Mouse (Mus musculus) CH12.LX (cell line): ENCODE data around the gene Astl. TPM values are rescaled to one million over a fixed set of nuclear protein-coding genes. Genes with fewer than 3 reads are reported as not detected.

Experiments used
- DNase-seq: peaks from one replicate; pipeline ENCODE4 v3.0.0-alpha.2; 2013; ENCODE audit errors: extremely low read depth
- H3K27ac ChIP-seq: 2 replicates; pipeline ENCODE4 v1.5.1; 2012; ENCODE audit warnings: low read depth, mild to moderate bottlenecking, control low read depth, moderate library complexity; ENCODE audit not compliant: insufficient read depth
- H3K27me3 ChIP-seq: replicated peaks from 2 replicates; pipeline ENCODE3; 2012; ENCODE audit warnings: inconsistent platforms
- H3K36me3 ChIP-seq, 2 experiments: replicated peaks in 1 of 2; 2 replicates each; pipeline versions ENCODE3 to v1.6.1; 2012; ENCODE audit warnings: inconsistent platforms in 1 of 2, low read length in 1 of 2, mild to moderate bottlenecking in 1 of 2, mixed read lengths in 1 of 2, moderate library complexity in 1 of 2; ENCODE audit not compliant: control insufficient read depth in 1 of 2, insufficient read depth in 1 of 2
- H3K4me1 ChIP-seq, 2 experiments: 2 replicates each; pipeline ENCODE4 v1.6.1; 2012; ENCODE audit warnings: inconsistent platforms in 1 of 2, moderate library complexity in 1 of 2; ENCODE audit not compliant: insufficient read depth in 2 of 2, control insufficient read depth in 1 of 2
- H3K4me2 ChIP-seq: 2 replicates; pipeline ENCODE4 v1.6.1; 2012; ENCODE audit warnings: low read depth, mild to moderate bottlenecking, control low read depth; ENCODE audit not compliant: poor library complexity, insufficient read depth, severe bottlenecking
- H3K4me3 ChIP-seq, 3 experiments: fragments of 150-350 bp in 1 of 3; sonication (generic) in 1 of 3; replicated peaks in 1 of 3; 2 replicates each; pipeline versions ENCODE3 to v1.5.1; 2011 to 2012; ENCODE audit warnings: low read depth in 2 of 3, low read length in 2 of 3, mild to moderate bottlenecking in 2 of 3, moderate library complexity in 2 of 3, control low read depth in 1 of 3, improper control_type of control experiment in 1 of 3, inconsistent platforms in 1 of 3, mixed read lengths in 1 of 3; ENCODE audit not compliant: poor library complexity in 1 of 3
- H3K79me2 ChIP-seq: replicated peaks from 2 replicates; pipeline ENCODE4 v1.6.1; 2012; ENCODE audit warnings: mild to moderate bottlenecking, moderate library complexity; ENCODE audit not compliant: control insufficient read depth, poor library complexity, insufficient read depth, severe bottlenecking; ENCODE audit errors: extremely low read depth
- H3K9ac ChIP-seq: 2 replicates; pipeline ENCODE4 v1.6.1; 2012; ENCODE audit warnings: low read depth, mild to moderate bottlenecking, control low read depth, moderate library complexity; ENCODE audit not compliant: insufficient read depth
- H3K9me3 ChIP-seq: replicated peaks from 2 replicates; pipeline ENCODE3; 2012; ENCODE audit warnings: low read length, inconsistent platforms, mixed read lengths
- BHLHE40 ChIP-seq: IDR thresholded peaks from 2 replicates; pipeline ENCODE4 v1.6.1; 2011; ENCODE audit warnings: mild to moderate bottlenecking, low read depth, low read length, improper control_type of control experiment
- CHD1 ChIP-seq: IDR thresholded peaks from 2 replicates; pipeline ENCODE4 v1.6.1; 2012; ENCODE audit warnings: low read depth, low read length, improper control_type of control experiment, inconsistent platforms
- CHD2 ChIP-seq: IDR thresholded peaks from 2 replicates; pipeline ENCODE4 v1.6.1; 2011; ENCODE audit warnings: low read length, improper control_type of control experiment
- CTCF ChIP-seq, 2 experiments: IDR thresholded peaks in 1 of 2; conservative IDR thresholded peaks in 1 of 2; 2 replicates each; pipeline ENCODE4 v1.5.1; 2011 to 2012; ENCODE audit warnings: low read depth in 2 of 2, low read length in 2 of 2, improper control_type of control experiment in 1 of 2, inconsistent platforms in 1 of 2, mild to moderate bottlenecking in 1 of 2, moderate library complexity in 1 of 2
- E2F4 ChIP-seq: IDR thresholded peaks from 2 replicates; pipeline ENCODE4 v1.6.1; 2011; ENCODE audit warnings: low read depth, low read length, improper control_type of control experiment; ENCODE audit not compliant: insufficient replicate concordance
- ELF1 ChIP-seq: IDR thresholded peaks from 2 replicates; pipeline ENCODE4 v1.6.1; 2014; ENCODE audit warnings: low read depth, mild to moderate bottlenecking, inconsistent platforms, low read length, improper control_type of control experiment
- EP300 ChIP-seq: IDR thresholded peaks from 2 replicates; pipeline ENCODE4 v1.6.1; 2011; ENCODE audit warnings: low read length, improper control_type of control experiment
- ETS1 ChIP-seq: conservative IDR thresholded peaks from 2 replicates; pipeline ENCODE4 v1.6.1; 2012; ENCODE audit warnings: low read depth, mild to moderate bottlenecking, inconsistent platforms, low read length, improper control_type of control experiment, moderate library complexity
- GABPA ChIP-seq: IDR thresholded peaks from 2 replicates; pipeline ENCODE4 v1.6.1; 2012; ENCODE audit warnings: low read depth, low read length, improper control_type of control experiment, inconsistent platforms; ENCODE audit not compliant: insufficient replicate concordance
- HCFC1 ChIP-seq: IDR thresholded peaks from 2 replicates; pipeline ENCODE4 v1.6.1; 2012; ENCODE audit warnings: low read depth, mild to moderate bottlenecking, inconsistent platforms, low read length, improper control_type of control experiment
- IRF4 ChIP-seq: IDR thresholded peaks from 2 replicates; pipeline ENCODE4 v1.6.1; 2014; ENCODE audit warnings: low read depth, mild to moderate bottlenecking, inconsistent platforms, low read length, improper control_type of control experiment
- JUN ChIP-seq: IDR thresholded peaks from 2 replicates; pipeline ENCODE4 v1.6.1; 2011; ENCODE audit warnings: low read depth, mild to moderate bottlenecking, low read length, improper control_type of control experiment, moderate library complexity; ENCODE audit not compliant: insufficient read depth
- JUND ChIP-seq: conservative IDR thresholded peaks from 2 replicates; pipeline ENCODE4 v1.6.1; 2011; ENCODE audit warnings: low read depth, low read length, improper control_type of control experiment
- KAT2A ChIP-seq: IDR thresholded peaks from 2 replicates; pipeline ENCODE4 v1.6.1; 2012; ENCODE audit warnings: low read length, improper control_type of control experiment, inconsistent platforms; ENCODE audit not compliant: insufficient replicate concordance
- MAFK ChIP-seq: IDR thresholded peaks from 2 replicates; pipeline ENCODE4 v1.6.1; 2011; ENCODE audit warnings: low read length, improper control_type of control experiment; ENCODE audit not compliant: insufficient replicate concordance
- MAX ChIP-seq: IDR thresholded peaks from 2 replicates; pipeline ENCODE4 v1.6.1; 2011; ENCODE audit warnings: low read length, improper control_type of control experiment
- MAZ ChIP-seq: IDR thresholded peaks from 2 replicates; pipeline ENCODE4 v1.6.1; 2012; ENCODE audit warnings: low read depth, mild to moderate bottlenecking, inconsistent platforms, low read length, improper control_type of control experiment, moderate library complexity
- MEF2A ChIP-seq: IDR thresholded peaks from 2 replicates; pipeline ENCODE4 v1.6.1; 2014; ENCODE audit warnings: low read depth, mild to moderate bottlenecking, inconsistent platforms, low read length, improper control_type of control experiment, borderline replicate concordance
- MXI1 ChIP-seq: IDR thresholded peaks from 2 replicates; pipeline ENCODE4 v1.6.1; 2011; ENCODE audit warnings: mild to moderate bottlenecking, low read depth, low read length, improper control_type of control experiment
- MYC ChIP-seq: IDR thresholded peaks from 2 replicates; pipeline ENCODE4 v1.6.1; 2011; ENCODE audit warnings: low read depth, mild to moderate bottlenecking, improper control_type of control experiment, low read length
- NELFE ChIP-seq: IDR thresholded peaks from 2 replicates; pipeline ENCODE4 v1.6.1; 2011; ENCODE audit warnings: low read depth, low read length, improper control_type of control experiment
- NRF1 ChIP-seq: IDR thresholded peaks from 2 replicates; pipeline ENCODE4 v1.6.1; 2014; ENCODE audit warnings: low read depth, mild to moderate bottlenecking, inconsistent platforms, low read length, improper control_type of control experiment, moderate library complexity
- PAX5 ChIP-seq: IDR thresholded peaks from 2 replicates; pipeline ENCODE4 v1.6.1; 2012; ENCODE audit warnings: low read length, inconsistent platforms, mixed read lengths
- POLR2A ChIP-seq: IDR thresholded peaks from 2 replicates; pipeline ENCODE4 v1.6.1; 2011; ENCODE audit warnings: low read depth, mild to moderate bottlenecking, improper control_type of control experiment, low read length
- POLR2AphosphoS2 ChIP-seq: IDR thresholded peaks from 2 replicates; pipeline ENCODE4 v1.6.1; 2011; ENCODE audit warnings: low read depth, low read length, improper control_type of control experiment
- RAD21 ChIP-seq: IDR thresholded peaks from 2 replicates; pipeline ENCODE4 v1.6.1; 2011; ENCODE audit warnings: low read depth, mild to moderate bottlenecking, low read length, improper control_type of control experiment, moderate library complexity
- RCOR1 ChIP-seq: conservative IDR thresholded peaks from 2 replicates; pipeline ENCODE4 v1.6.1; 2012; ENCODE audit warnings: low read depth, mild to moderate bottlenecking, inconsistent platforms, low read length, improper control_type of control experiment
- SIN3A ChIP-seq: IDR thresholded peaks from 2 replicates; pipeline ENCODE4 v1.6.1; 2012; ENCODE audit warnings: low read length, improper control_type of control experiment, inconsistent platforms
- SMC3 ChIP-seq: IDR thresholded peaks from 2 replicates; pipeline ENCODE4 v1.6.1; 2011; ENCODE audit warnings: low read depth, low read length, improper control_type of control experiment
- TBP ChIP-seq: conservative IDR thresholded peaks from 2 replicates; pipeline ENCODE4 v1.6.1; 2011; ENCODE audit warnings: low read depth, low read length, improper control_type of control experiment
- TCF12 ChIP-seq: IDR thresholded peaks from 2 replicates; pipeline ENCODE4 v1.6.1; 2014; ENCODE audit warnings: low read depth, mild to moderate bottlenecking, inconsistent platforms, low read length, improper control_type of control experiment
- UBTF ChIP-seq: IDR thresholded peaks from 2 replicates; pipeline ENCODE4 v1.6.1; 2012; ENCODE audit warnings: low read depth, mild to moderate bottlenecking, inconsistent platforms, low read length, improper control_type of control experiment, moderate library complexity
- USF1 ChIP-seq: IDR thresholded peaks from 2 replicates; pipeline ENCODE4 v1.6.1; 2014; ENCODE audit warnings: low read depth, mild to moderate bottlenecking, inconsistent platforms, low read length, improper control_type of control experiment
- USF2 ChIP-seq: conservative IDR thresholded peaks from 2 replicates; pipeline ENCODE4 v1.6.1; 2011; ENCODE audit warnings: low read depth, low read length, improper control_type of control experiment
- ZC3H11A ChIP-seq: IDR thresholded peaks from 2 replicates; pipeline ENCODE4 v1.6.1; 2012; ENCODE audit warnings: low read depth, mild to moderate bottlenecking, inconsistent platforms, low read length, improper control_type of control experiment
- ZKSCAN1 ChIP-seq: IDR thresholded peaks from 2 replicates; pipeline ENCODE4 v1.6.1; 2012; ENCODE audit warnings: low read depth, inconsistent platforms, low read length, improper control_type of control experiment, borderline replicate concordance
- ZMIZ1 ChIP-seq: IDR thresholded peaks from 2 replicates; pipeline ENCODE4 v1.6.1; 2012; ENCODE audit warnings: low read depth, mild to moderate bottlenecking, inconsistent platforms, low read length, improper control_type of control experiment
- ZNF384 ChIP-seq: IDR thresholded peaks from 2 replicates; pipeline ENCODE4 v1.6.1; 2012; ENCODE audit warnings: low read depth, low read length, improper control_type of control experiment, inconsistent platforms
- dilution Hi-C: fragments of 300-500 bp; cut with MboI; formaldehyde crosslinking; loops from 2 replicates; pipeline ENCODE4 v1.14.3; 2020; ENCODE audit warnings: low sequenced_read_pairs; ENCODE audit not compliant: extremely low pct_unique_long_range_greater_than_20kb, extremely low pct_ligation_motif_present
- in situ Hi-C: fragments of 300-500 bp; cut with MboI; formaldehyde crosslinking; loops from 3 replicates; pipeline ENCODE4 v1.14.3; 2019; ENCODE audit warnings: low sequenced_read_pairs, low pct_ligation_motif_present, low pct_unique_long_range_greater_than_20kb, mixed read lengths
- polyA plus RNA-seq: library from polyadenylated mRNA; unstranded; fragments of >175 nt; gene quantifications from 2 replicates; pipeline ENCODE4 v1.2.1, GENCODE M21; 2012; ENCODE audit warnings: low read depth; ENCODE audit not compliant: insufficient read length
- total RNA-seq, 2 experiments: library from RNA; depleted of rRNA; stranded (reverse); fragments of 300-350 nt in 1 of 2; fragments of >200 nt in 1 of 2; gene quantifications; 2 replicates each; pipeline ENCODE4 v1.2.3; 2012 to 2014

Astl gene
- total and polyA plus RNA-seq, 3 experiments, result 0.08 TPM; not detected in 2

DNA sequence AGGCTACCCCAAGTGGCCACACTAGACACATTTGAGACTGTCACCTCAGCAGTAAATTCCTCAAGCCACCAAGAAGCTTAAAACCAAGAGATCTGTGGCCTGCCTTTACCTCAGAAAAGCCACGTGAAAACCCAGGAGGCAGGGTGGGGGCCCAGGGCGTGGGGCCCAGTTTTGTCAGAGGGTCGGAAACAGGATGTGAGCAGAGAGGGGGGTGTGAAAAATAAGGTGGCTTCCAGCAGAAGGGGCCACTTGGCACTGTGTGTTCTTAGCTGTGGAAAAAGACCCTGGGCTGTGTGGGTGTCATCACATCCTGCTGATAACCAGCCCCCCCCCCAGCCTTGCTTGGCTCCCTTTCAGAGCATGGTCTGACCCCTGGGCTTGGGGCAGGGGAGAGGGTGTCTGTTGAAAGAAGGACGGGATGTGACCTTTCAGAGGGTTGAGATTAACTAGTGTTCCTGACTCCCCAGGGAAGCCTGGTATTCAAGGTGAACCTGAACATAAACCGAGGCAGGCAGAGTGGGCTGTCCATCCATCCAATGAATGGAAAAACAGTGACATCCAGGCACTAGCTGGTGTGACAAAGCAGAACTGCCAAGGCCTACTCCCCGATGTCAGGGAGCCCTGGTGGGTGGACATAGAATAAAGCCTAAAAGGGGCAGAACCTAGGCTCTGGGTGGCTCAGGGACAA, 23.8 kb upstream of the Astl start:
- H3K79me2 ChIP-seq, result no peaks in the 10 kb centered on the region
- H3K9ac ChIP-seq, result peak overlapping the region; percentile 47
- peaks cover 27 to 64% of the 10 kb centered on the region in 2 experiments for H3K4me1 ChIP-seq
- H3K4me2 ChIP-seq, result no peak overlapping the region
- H3K9me3 ChIP-seq, result peaks cover 6% of the 10 kb centered on the region
- peak overlapping the region; percentile 52 for H3K27ac ChIP-seq
- no peaks in the 10 kb centered on the region for H3K27me3 ChIP-seq
- dilution Hi-C loops (no loop called here), in situ Hi-C loops (no loop called here)
- no peak overlapping the region for H3K4me3 ChIP-seq
- TF ChIP-seq NRF1 (no peak), JUN (no peak), GABPA (no peak), ELF1 (no peak), RAD21 (no peak), KAT2A (no peak), SMC3 (no peak; the same call in 1 of the 2 replicates), MAX (peak; percentile 68; the same call in 1 of the 2 replicates), ZC3H11A (no peak), USF1 (no peak), BHLHE40 (peak; percentile 90), ETS1 (peak; percentile 87), TCF12 (peak; percentile 76), CHD2 (peak; percentile 58; the same call in 1 of the 2 replicates), SIN3A (no peak; the same call in none of the 2 replicates), ZNF384 (no peak), MAFK (peak; percentile 77), TBP (0 out of 2 replicates have a peak, but pooled peaks have one; percentile 31), MYC (peak; percentile 58; the same call in 1 of the 2 replicates), PAX5 (no peak), MAZ (peak; percentile 96), IRF4 (peak; percentile 91), MEF2A (peak; percentile 79), MXI1 (peak; percentile 74; the same call in 1 of the 2 replicates), RCOR1 (no peak; the same call in 1 of the 2 replicates), JUND (no peak), UBTF (no peak), HCFC1 (no peak), NELFE (no peak), POLR2A (0 out of 2 replicates have a peak, but pooled peaks have one; percentile 19), EP300 (peak; percentile 85), CTCF (conservative IDR thresholded peaks at IDR 0.05 in 1 of 2, IDR thresholded peaks at IDR 0.05 in 1 of 2; ENCODE audit: low read depth in 2 of 2, low read length in 2 of 2) (no peak), E2F4 (no peak), CHD1 (no peak), POLR2AphosphoS2 (no peak), ZKSCAN1 (no peak), ZMIZ1 (no peak), USF2 (no peak)
- no peaks in the 10 kb centered on the region for H3K36me3 ChIP-seq
- DNase-seq, result peak; percentile 81
